Mouse (Mus musculus) left cerebral cortex, postnatal 14 days (tissue): Measurements from ENCODE around the gene Lrguk. TPM values are rescaled to one million over a fixed set of nuclear protein-coding genes. Genes with fewer than 3 reads are reported as not detected.
A peak's percentile ranks its signal among the peaks of the same experiment; 100 is the strongest.

ENCODE experiments used
- DNase-seq, 2 experiments: peaks; one replicate each; pipeline ENCODE4 v3.0.0; 2021 to 2022; ENCODE audit warnings: low spot score in 2 of 2, mixed read lengths in 1 of 2
- intact Hi-C: fragments of 180-260 bp; cut with DNase I; formaldehyde crosslinking; loops from one replicate; pipeline ENCODE4 v1.15.1; 2025
- total RNA-seq, 2 experiments: library from RNA; stranded (reverse); gene quantifications; 2 replicates each; pipeline ENCODE4 v1.2.3; 2021

Lrguk gene
- total RNA-seq, 2 experiments from 2014 or later, result 3.2 to 3.3 TPM

GRCm38 (mm10) chr6:34163014-34163413 lies 133.8 kb downstream of the Lrguk start:
- no peak for DNase-seq
- intact Hi-C loops, result no loop called here

- no peak for DNase-seq
- intact Hi-C loops, result no loop called here
Measured at GRCm38 (mm10) chr6:34168834-34169233, 139.6 kb downstream of the Lrguk start.

- DNase-seq, result no peak
- intact Hi-C loops, result no loop called here
Measured at GRCm38 (mm10) chr6:34170844-34171494, 141.7 kb downstream of the Lrguk start.

GRCm38 (mm10) chr6:34171748-34172457 lies 142.7 kb downstream of the Lrguk start:
- DNase-seq, result no peak
- intact Hi-C loops, result no loop called here

GRCm38 (mm10) chr6:34173251-34173650 lies 144.0 kb downstream of the Lrguk start:
- no peak for DNase-seq
- intact Hi-C loops, result no loop called here

- DNase-seq, result no peak
- intact Hi-C loops, result no loop called here
Measured at GRCm38 (mm10) chr6:34174715-34175114, 145.5 kb downstream of the Lrguk start.

GRCm38 (mm10) chr6:34176111-34176863 lies 147.0 kb downstream of the Lrguk start:
- peak in 1 of 2 experiments; percentile 28 for DNase-seq
- intact Hi-C loops, result no loop called here

GRCm38 (mm10) chr6:34176864-34177247 lies 147.6 kb downstream of the Lrguk start, which contains the start of gene Slc35b4:
Gene Slc35b4 (minus strand): TSS chr6:34177111.
- intact Hi-C loops, result no loop called here
- peak; percentile 96 to 97 for DNase-seq

- DNase-seq, result no peak
- intact Hi-C loops, result no loop called here
Measured at GRCm38 (mm10) chr6:34179007-34179406, 149.8 kb downstream of the Lrguk start.

- intact Hi-C loops, result no loop called here
- no peak for DNase-seq
Measured at GRCm38 (mm10) chr6:34179911-34180310, 150.7 kb downstream of the Lrguk start.

- DNase-seq, result no peak
- intact Hi-C loops, result no loop called here
Measured at GRCm38 (mm10) chr6:34181961-34182360, 152.7 kb downstream of the Lrguk start.

GRCm38 (mm10) chr6:34183326-34183725 lies 154.1 kb downstream of the Lrguk start:
- DNase-seq, result no peak
- intact Hi-C loops, result no loop called here

Other genes with a start within 250 kb of the Lrguk start
- gene Slc35b4, start 147.7 kb downstream of the Lrguk start, total RNA-seq, result 10 to 100 TPM; 48.0 to 51.4 TPM